Mouse (Mus musculus): ENCODE measurements around the gene Proca1.

- TF ChIP-seq MYOD1 (IDR thresholded peaks at IDR 0.05; ENCODE audit: control insufficient read depth in 1 of 3, insufficient read length in 2 of 3, low read depth in 2 of 3), result no peak
- no peak for TF ChIP-seq POLR2A (IDR thresholded peaks at IDR 0.05; ENCODE audit: insufficient read length, low read depth)
- TF ChIP-seq POLR2AphosphoS2 (IDR thresholded peaks at IDR 0.05; ENCODE audit: insufficient read length, low read depth), result no peak
- TF ChIP-seq CEBPB (IDR thresholded peaks at IDR 0.05; ENCODE audit: insufficient read depth, poor library complexity, severe bottlenecking), result no peak
- TF ChIP-seq MAX (IDR thresholded peaks at IDR 0.05; ENCODE audit: low read depth), result no peak
- no peak for TF ChIP-seq REST (IDR thresholded peaks at IDR 0.05; ENCODE audit: insufficient read depth, insufficient read length)
- TF ChIP-seq TCF12 (IDR thresholded peaks at IDR 0.05; ENCODE audit: insufficient read depth, poor library complexity, severe bottlenecking), result no peak
- no peak for TF ChIP-seq E2F4 (IDR thresholded peaks at IDR 0.05; ENCODE audit: insufficient read depth)
These were observed 2.1 kb downstream of the Proca1 start for GRCm38 (mm10) chr11:78195101-78195863.

All from myocyte (in vitro differentiated cells).